Mouse (Mus musculus) cerebellum, postnatal 10 days (tissue): ENCODE data around the gene Dnaic1.
A peak's percentile ranks its signal among the peaks of the same experiment; 100 is the strongest.

Experiments
- DNase-seq, 2 experiments: peaks; one replicate each; pipeline ENCODE4 v3.0.0; 2021; ENCODE audit warnings: mixed read lengths in 2 of 2

The Dnaic1 gene

GRCm38 (mm10) chr4:41573492-41573891 lies 3.9 kb downstream of the Dnaic1 start:
- peak; percentile 42 to 54 for DNase-seq

GRCm38 (mm10) chr4:41575914-41576313 lies 6.3 kb downstream of the Dnaic1 start:
- DNase-seq = no peak

GRCm38 (mm10) chr4:41583353-41583752 lies 13.8 kb downstream of the Dnaic1 start:
- no peak for DNase-seq

GRCm38 (mm10) chr4:41602818-41603217 lies 33.2 kb downstream of the Dnaic1 start:
- DNase-seq = no peak

GRCm38 (mm10) chr4:41604476-41605396 lies 35.2 kb downstream of the Dnaic1 start:
- DNase-seq = peak; percentile 84 to 85

GRCm38 (mm10) chr4:41606784-41607183 lies 37.2 kb downstream of the Dnaic1 start:
- peak in 1 of 2 experiments; percentile 8 for DNase-seq

- peak; percentile 59 to 64 for DNase-seq
Measured at GRCm38 (mm10) chr4:41609681-41610593, 40.4 kb downstream of the Dnaic1 start.

GRCm38 (mm10) chr4:41610594-41610980 lies 41.0 kb downstream of the Dnaic1 start:
- DNase-seq = peak; percentile 75 to 81

GRCm38 (mm10) chr4:41612166-41612565 lies 42.6 kb downstream of the Dnaic1 start:
- DNase-seq = peak; percentile 78 to 86

- DNase-seq = peak; percentile 93 to 97
Measured at GRCm38 (mm10) chr4:41614156-41614555, 44.6 kb downstream of the Dnaic1 start.

GRCm38 (mm10) chr4:41615661-41616599 lies 46.4 kb downstream of the Dnaic1 start:
- peak; percentile 80 to 88 for DNase-seq

- peak; percentile 95 to 96 for DNase-seq
Measured at GRCm38 (mm10) chr4:41618916-41619746, 49.6 kb downstream of the Dnaic1 start.

- DNase-seq = peak; percentile 82 to 84
Measured at GRCm38 (mm10) chr4:41622071-41622470, 52.5 kb downstream of the Dnaic1 start.

GRCm38 (mm10) chr4:41628202-41628927 lies 58.8 kb downstream of the Dnaic1 start:
- DNase-seq = peak; percentile 57 to 61

- no peak for DNase-seq
Measured at GRCm38 (mm10) chr4:41630196-41630595, 60.6 kb downstream of the Dnaic1 start.

GRCm38 (mm10) chr4:41631390-41631789 lies 61.8 kb downstream of the Dnaic1 start:
- DNase-seq = peak; percentile 68 to 69

GRCm38 (mm10) chr4:41633001-41633400 lies 63.4 kb downstream of the Dnaic1 start:
- DNase-seq = no peak

- no peak for DNase-seq
Measured at GRCm38 (mm10) chr4:41634631-41635030, 65.1 kb downstream of the Dnaic1 start.

GRCm38 (mm10) chr4:41635224-41635623 lies 65.6 kb downstream of the Dnaic1 start:
- no peak for DNase-seq

- DNase-seq = peak; percentile 70 to 77
Measured at GRCm38 (mm10) chr4:41635906-41636305, 66.3 kb downstream of the Dnaic1 start.
